Mouse (Mus musculus) Patski (cell line): ENCODE measurements at regions not wholly inside any gene's neighbourhood (a gene's known extent, or its start where the extent isn't known, plus 50 kb on each side); places are given as distances from the start of the nearest gene placed in this dataset.

ENCODE experiments used
- ATAC-seq: fragments of 100-300 bp; one replicate; pipeline ENCODE4 v1.8.0; 2021
- CTCF ChIA-PET: fragments of 350-600 bp; sonication (Branson Sonifier 250); formaldehyde crosslinking; loops from one replicate; lab custom pipeline; 2022; ENCODE audit warnings: inconsistent platforms; lab: Charles Lee
- POLR2A ChIA-PET: fragments of 350-600 bp; sonication (Branson Sonifier 250); formaldehyde crosslinking; loops from one replicate; lab custom pipeline; 2022; ENCODE audit warnings: antibody characterized with exemption, inconsistent platforms; lab: Charles Lee
- DNase-seq: peaks from one replicate; pipeline ENCODE4 v3.0.0-alpha.2; 2011; ENCODE audit warnings: low read depth, low spot score
- H3K27me3 ChIP-seq: fragments of 371-371 bp; one replicate; pipeline ENCODE4 v1.5.1; 2021
- CTCF ChIP-seq: fragments of 100-300 bp; IDR thresholded peaks from one replicate; pipeline ENCODE4 v1.5.1; 2021
- in situ Hi-C: fragments of 300-500 bp; cut with MboI; formaldehyde crosslinking; loops from 3 replicates; pipeline ENCODE4 v1.11.1; 2018; ENCODE audit warnings: low pct_unique_long_range_greater_than_20kb, mixed read lengths

GRCm38 (mm10) chr17:70942478-70942877, 60.0 kb upstream of the Myom1 start:
- ATAC-seq (no peak), DNase-seq (no peak)
- in situ Hi-C loops: no loop called here
- TF ChIP-seq CTCF: no peak
- no peaks in the 10 kb centered on the region for H3K27me3 ChIP-seq
- CTCF ChIA-PET: interaction anchor here (1.9 kb wide), 1 partner anchor 33 kb away, joined by 7 read pairs; no protein-coding TSS in a partner anchor
- POLR2A ChIA-PET: no interaction called here

DNA sequence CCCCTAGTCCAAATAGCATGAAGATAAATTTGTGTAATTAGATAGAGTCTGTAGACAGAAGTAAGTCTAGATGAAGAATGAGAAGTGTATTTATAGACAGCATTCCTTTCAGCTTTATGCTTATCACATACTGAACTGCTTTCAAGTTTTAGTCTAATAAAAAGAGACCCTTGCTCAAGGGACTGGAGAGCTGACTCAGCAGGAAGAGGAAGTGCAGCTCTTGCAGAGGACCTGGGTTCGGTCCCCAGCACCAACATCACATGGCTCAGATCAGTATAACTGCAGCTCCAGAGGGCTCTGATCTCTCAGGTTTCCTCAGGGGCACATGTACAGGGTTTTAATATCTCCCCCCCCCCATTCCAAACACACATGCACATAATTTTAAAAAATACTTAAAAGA, 68.2 kb upstream of the Myom1 start:
- DNase-seq: no peak
- no peaks in the 10 kb centered on the region for H3K27me3 ChIP-seq
- CTCF ChIA-PET: interaction anchor here (0.7 kb wide), 1 partner anchor 12 kb away, joined by 4 read pairs; no protein-coding TSS in a partner anchor
- POLR2A ChIA-PET: no interaction called here
- ATAC-seq: no peak
- in situ Hi-C loops: no loop called here
- TF ChIP-seq CTCF: no peak

- no peak for TF ChIP-seq CTCF
- POLR2A ChIA-PET: no interaction called here
- in situ Hi-C loops: no loop called here
Measured at GRCm38 (mm10) chr17:70933122-70934050, 69.0 kb upstream of the Myom1 start.

GRCm38 (mm10) chr17:70932565-70932964, 69.9 kb upstream of the Myom1 start:
- CTCF ChIA-PET: no interaction called here
- in situ Hi-C loops: no loop called here
- POLR2A ChIA-PET: no interaction called here
- no peak for TF ChIP-seq CTCF
- H3K27me3 ChIP-seq: no peaks in the 10 kb centered on the region
- DNase-seq (no peak), ATAC-seq (no peak)

More at GRCm38 (mm10) chr17:70933122-70934050, 69.0 kb upstream of the Myom1 start:
- CTCF ChIA-PET: interaction anchor here (0.7 kb wide), 2 partner anchors 10 to 11 kb away, joined by 3 to 4 read pairs; no protein-coding TSS in a partner anchor
- no peaks in the 10 kb centered on the region for H3K27me3 ChIP-seq
- peak; percentile 67 for ATAC-seq
- DNase-seq: no peak

DNA sequence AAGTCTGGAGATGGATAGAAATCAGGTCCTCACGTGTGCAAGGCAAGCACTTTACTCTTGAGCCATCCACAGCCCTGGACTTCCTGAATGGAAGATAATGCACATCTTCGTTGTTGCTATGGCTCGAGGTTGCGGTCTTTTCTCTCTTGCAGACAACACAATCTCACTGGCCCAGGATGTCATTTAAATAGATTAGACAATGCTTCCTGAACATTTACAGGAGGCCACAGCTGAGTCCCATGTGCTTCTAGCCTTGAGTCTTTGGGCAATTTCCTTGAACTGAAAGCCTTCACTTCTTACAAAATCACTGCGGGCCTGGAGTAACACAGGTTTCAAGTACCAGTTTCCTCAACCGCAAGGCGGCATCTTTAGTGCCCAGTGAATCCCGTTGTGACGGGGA, 71.8 kb upstream of the Myom1 start:
- CTCF ChIA-PET: interaction anchor here (1.3 kb wide), 1 partner anchor 13 kb away, joined by 3 read pairs; no protein-coding TSS in a partner anchor
- no peak for ATAC-seq
- in situ Hi-C loops: no loop called here

GRCm38 (mm10) chr17:70929582-70929981, 72.9 kb upstream of the Myom1 start:
- in situ Hi-C loops: no loop called here
- POLR2A ChIA-PET: no interaction called here
- CTCF ChIA-PET: interaction anchor here (1.3 kb wide), 1 partner anchor 14 kb away, joined by 3 read pairs; no protein-coding TSS in a partner anchor
- no peak for DNase-seq
- TF ChIP-seq CTCF: no peak
- H3K27me3 ChIP-seq: no peaks in the 10 kb centered on the region
- no peak for ATAC-seq

More for the DNA sequence above, 71.8 kb upstream of the Myom1 start:
- H3K27me3 ChIP-seq: no peaks in the 10 kb centered on the region
- no peak for DNase-seq
- POLR2A ChIA-PET: no interaction called here
- no peak for TF ChIP-seq CTCF

- in situ Hi-C loops: no loop called here
- no peaks in the 10 kb centered on the region for H3K27me3 ChIP-seq
- TF ChIP-seq CTCF: no peak
- ATAC-seq: no peak
- POLR2A ChIA-PET: no interaction called here
- DNase-seq: no peak
- CTCF ChIA-PET: no interaction called here
Measured at GRCm38 (mm10) chr17:70924565-70925220, 71.3 kb upstream of the Tgif1 start.

GRCm38 (mm10) chr17:70921681-70922080, 68.3 kb upstream of the Tgif1 start:
- ATAC-seq (no peak), DNase-seq (no peak)
- TF ChIP-seq CTCF: no peak
- no peaks in the 10 kb centered on the region for H3K27me3 ChIP-seq
- CTCF ChIA-PET: interaction anchor here (1.8 to 2.1 kb wide), 2 partner anchors 11 to 12 kb away, joined by 4 to 6 read pairs; no protein-coding TSS in a partner anchor
- POLR2A ChIA-PET: no interaction called here
- in situ Hi-C loops: no loop called here

- CTCF ChIA-PET: interaction anchor here (1.0 kb wide), 1 partner anchor 9 kb away, joined by 3 read pairs; no protein-coding TSS in a partner anchor
- no peak for DNase-seq
- no peak for ATAC-seq
- TF ChIP-seq CTCF: no peak
- in situ Hi-C loops: no loop called here
- H3K27me3 ChIP-seq: no peaks in the 10 kb centered on the region
- POLR2A ChIA-PET: interaction anchor here (0.9 kb wide), 1 partner anchor 11 kb away, joined by 3 read pairs; no protein-coding TSS in a partner anchor
Measured at GRCm38 (mm10) chr17:70920181-70920580, 66.8 kb upstream of the Tgif1 start.

- ATAC-seq (no peak), DNase-seq (no peak)
- no peak for TF ChIP-seq CTCF
- CTCF ChIA-PET: interaction anchor here (2.2 kb wide), 1 partner anchor 10 kb away, joined by 5 read pairs; no protein-coding TSS in a partner anchor
- H3K27me3 ChIP-seq: no peaks in the 10 kb centered on the region
- in situ Hi-C loops: no loop called here
- POLR2A ChIA-PET: no interaction called here
Measured at GRCm38 (mm10) chr17:70917183-70917935, 64.0 kb upstream of the Tgif1 start.
